Mouse (Mus musculus): ENCODE data around the gene Lmod1. TPM values are rescaled to one million over a fixed set of nuclear protein-coding genes. Genes with fewer than 3 reads are reported as not detected.

Gene Lmod1
- polyA plus RNA-seq (2015; fragmentation: Illumina TruSeq; extraction: RNeasy Lipid Tissue Mini Kit (QIAGEN cat#74804); ENCODE audit: insufficient read depth, low replicate concordance): 2.7 TPM

GRCm38 (mm10) chr1:135324571-135324970, at the start of gene Lmod1:
TSS of gene Lmod1 (plus strand) at chr1:135324807.

GRCm38 (mm10) chr1:135283826-135284291, 40.7 kb upstream of the Lmod1 start, which contains the start of gene Rnpep:
TSS of gene Rnpep (minus strand) at chr1:135284084.

GRCm38 (mm10) chr1:135313284-135314031, 11.1 kb upstream of the Lmod1 start, which contains the start of gene Timm17a:
TSS of gene Timm17a (minus strand) at chr1:135313778.

GRCm38 (mm10) chr1:135374868-135375581, 50.4 kb downstream of the Lmod1 start, which contains the start of gene Shisa4:
TSS of gene Shisa4 (minus strand) at chr1:135375237.

Other genes starting within 250 kb of the Lmod1 start
- gene Lgr6, start 219.5 kb upstream of the Lmod1 start, polyA plus RNA-seq (2015; fragmentation: Illumina TruSeq; extraction: RNeasy Lipid Tissue Mini Kit (QIAGEN cat#74804); ENCODE audit: insufficient read depth, low replicate concordance): 0.43 TPM
- gene Ptpn7, start 192.1 kb upstream of the Lmod1 start, polyA plus RNA-seq (2015; fragmentation: Illumina TruSeq; extraction: RNeasy Lipid Tissue Mini Kit (QIAGEN cat#74804); ENCODE audit: insufficient read depth, low replicate concordance): 37.5 TPM
- 80.0 TPM for gene Arl8a, start 178.0 kb upstream of the Lmod1 start, polyA plus RNA-seq (2015; fragmentation: Illumina TruSeq; extraction: RNeasy Lipid Tissue Mini Kit (QIAGEN cat#74804); ENCODE audit: insufficient read depth, low replicate concordance)
- 0.12 TPM for gene Gpr37l1, start 157.1 kb upstream of the Lmod1 start, polyA plus RNA-seq (2015; fragmentation: Illumina TruSeq; extraction: RNeasy Lipid Tissue Mini Kit (QIAGEN cat#74804); ENCODE audit: insufficient read depth, low replicate concordance)
- gene Elf3, start 66.2 kb upstream of the Lmod1 start, polyA plus RNA-seq (2015; fragmentation: Illumina TruSeq; extraction: RNeasy Lipid Tissue Mini Kit (QIAGEN cat#74804); ENCODE audit: insufficient read depth, low replicate concordance): not detected
- 52.4 TPM for gene Rnpep, start 40.7 kb upstream of the Lmod1 start, polyA plus RNA-seq (2015; fragmentation: Illumina TruSeq; extraction: RNeasy Lipid Tissue Mini Kit (QIAGEN cat#74804); ENCODE audit: insufficient read depth, low replicate concordance)
- gene Timm17a, start 11.0 kb upstream of the Lmod1 start, polyA plus RNA-seq (2015; fragmentation: Illumina TruSeq; extraction: RNeasy Lipid Tissue Mini Kit (QIAGEN cat#74804); ENCODE audit: insufficient read depth, low replicate concordance): 47.5 TPM
- gene Shisa4, start 50.4 kb downstream of the Lmod1 start, polyA plus RNA-seq (2015; fragmentation: Illumina TruSeq; extraction: RNeasy Lipid Tissue Mini Kit (QIAGEN cat#74804); ENCODE audit: insufficient read depth, low replicate concordance): 3.0 TPM
- 56.1 TPM for gene Ipo9, start 105.7 kb downstream of the Lmod1 start, polyA plus RNA-seq (2015; fragmentation: Illumina TruSeq; extraction: RNeasy Lipid Tissue Mini Kit (QIAGEN cat#74804); ENCODE audit: insufficient read depth, low replicate concordance)

All from spleen, adult 10 weeks (tissue).